Mouse (Mus musculus) stomach, postnatal 0 days (tissue): ENCODE data around the gene Ddi2. TPM values are rescaled to one million over a fixed set of nuclear protein-coding genes. Genes with fewer than 3 reads are reported as not detected.
A peak's percentile ranks its signal among the peaks of the same experiment; 100 is the strongest.

Experiments used
- ATAC-seq: fragments of 200-750 bp; cut with Nextera tagmentation; 2 replicates; pipeline ENCODE4 v1.8.0; 2017; ENCODE audit not compliant: low FRiP score, low TSS enrichment
- DNase-seq: peaks from one replicate; pipeline ENCODE4 v3.0.0-alpha.2; 2016; ENCODE audit warnings: low spot score
- H3K27ac ChIP-seq: fragments of 300-500 bp; sonication (generic); replicated peaks from 2 replicates; pipeline ENCODE4 v1.5.1; 2014; ENCODE audit warnings: mild to moderate bottlenecking, control low read depth
- H3K27me3 ChIP-seq: fragments of 300-500 bp; sonication (generic); 2 replicates; pipeline ENCODE4 v1.6.1; 2014; ENCODE audit warnings: low read length; ENCODE audit not compliant: control insufficient read depth, insufficient read depth
- H3K36me3 ChIP-seq: fragments of 300-500 bp; sonication (generic); 2 replicates; pipeline ENCODE4 v1.6.1; 2014; ENCODE audit warnings: low read length, mixed read lengths; ENCODE audit not compliant: control insufficient read depth, insufficient read depth
- H3K4me1 ChIP-seq: fragments of 300-500 bp; sonication (generic); replicated peaks from 2 replicates; pipeline ENCODE4 v1.6.1; 2014; ENCODE audit warnings: antibody characterized with exemption; ENCODE audit not compliant: control insufficient read depth, insufficient read depth
- H3K4me2 ChIP-seq: fragments of 300-500 bp; sonication (generic); replicated peaks from 2 replicates; pipeline ENCODE4 v1.6.1; 2014; ENCODE audit warnings: low read depth, mild to moderate bottlenecking, control low read depth, moderate library complexity
- H3K4me3 ChIP-seq: fragments of 300-500 bp; sonication (generic); 2 replicates; pipeline ENCODE4 v1.5.1; 2014; ENCODE audit warnings: low read depth, low read length, control low read depth
- H3K9ac ChIP-seq: fragments of 300-500 bp; sonication (generic); 2 replicates; pipeline ENCODE4 v1.6.1; 2014; ENCODE audit warnings: mild to moderate bottlenecking, low read length, control low read depth, mixed read lengths
- H3K9me3 ChIP-seq: fragments of 300-500 bp; sonication (generic); 2 replicates; pipeline ENCODE4 v1.6.1; 2016; ENCODE audit warnings: low read length; ENCODE audit not compliant: control insufficient read depth
- CTCF ChIP-seq: IDR thresholded peaks from 2 replicates; pipeline ENCODE4 v1.5.1; 2016; ENCODE audit warnings: antibody characterized with exemption, low read depth, mild to moderate bottlenecking, moderate library complexity
- EP300 ChIP-seq: optimal IDR thresholded peaks from 2 replicates; pipeline ENCODE3; 2016; ENCODE audit warnings: antibody characterized with exemption
- WGBS: fragments of 180-500 bp; shearing (Covaris S2); extraction: QIAGEN DNeasy Blood & Tissue Kit; methylation state at CpG from one replicate; pipeline ENCODE4 v1.1.7; 2014; 5-methylcytosine and 5-hydroxymethylcytosine counted together
- polyA plus RNA-seq: library from polyadenylated mRNA; unstranded; fragments of >200 nt; fragmentation: Nextera tagmentation; extraction: Ambion mirVana; gene quantifications from 2 replicates; pipeline ENCODE4 v1.2.1, GENCODE M21; 2015

Ddi2 gene
- polyA plus RNA-seq, 1 experiment from 2014 or later = 14.4 TPM

GRCm38 (mm10) chr4:141663122-141663931 lies 59.9 kb downstream of the Ddi2 start:
- H3K4me2 ChIP-seq = peak overlapping the region; percentile 90
- H3K9ac ChIP-seq = peak overlapping the region; percentile 96
- ATAC-seq (peak; percentile 4; the same call in 1 of the 2 replicates), DNase-seq (peak; percentile 55)
- WGBS = 3% methylated on average over 42 of the region's 47 CpGs
- no peak for TF ChIP-seq EP300
- TF ChIP-seq CTCF = no peak
- H3K36me3 ChIP-seq = peaks cover 2% of the 10 kb centered on the region; the same call in 1 of the 2 replicates
- H3K4me3 ChIP-seq = peak overlapping the region; percentile 81
- H3K4me1 ChIP-seq = peaks cover 3% of the 10 kb centered on the region; the same call in 1 of the 2 replicates
- no peaks in the 10 kb centered on the region for H3K27me3 ChIP-seq
- H3K9me3 ChIP-seq = no peaks in the 10 kb centered on the region
- peak overlapping the region; percentile 91 for H3K27ac ChIP-seq

DNA sequence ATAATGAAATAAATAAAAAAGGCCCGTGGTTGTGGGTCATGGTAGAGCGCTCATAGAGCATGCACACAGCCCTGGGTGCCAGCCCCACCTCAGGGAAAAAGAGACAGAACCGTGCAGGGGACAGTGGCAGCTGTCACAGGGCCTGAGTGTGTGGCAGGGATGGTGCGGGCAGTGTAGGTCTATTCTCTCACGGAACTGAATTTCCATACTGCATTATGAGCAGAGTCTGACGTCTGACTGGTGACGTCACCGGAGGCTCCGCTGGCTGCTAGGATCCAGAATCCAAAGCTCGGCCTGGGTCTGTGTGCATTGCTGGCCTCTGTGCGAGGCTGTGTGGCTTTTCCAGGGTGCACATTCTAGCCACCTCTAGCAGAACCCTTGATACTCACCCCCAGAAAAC lies 62.3 kb downstream of the Ddi2 start:
- H3K4me3 ChIP-seq = no peak overlapping the region
- H3K27me3 ChIP-seq = no peaks in the 10 kb centered on the region
- ATAC-seq (no peak), DNase-seq (no peak)
- H3K36me3 ChIP-seq = peaks cover 2% of the 10 kb centered on the region; the same call in 1 of the 2 replicates
- no peaks in the 10 kb centered on the region for H3K9me3 ChIP-seq
- TF ChIP-seq CTCF (no peak), EP300 (no peak)
- H3K27ac ChIP-seq = no peak overlapping the region
- H3K4me2 ChIP-seq = no peak overlapping the region
- H3K4me1 ChIP-seq = peaks cover 3% of the 10 kb centered on the region; the same call in 1 of the 2 replicates
- no peak overlapping the region for H3K9ac ChIP-seq
- WGBS = 93% methylated on average over 11 of the region's 11 CpGs

DNA sequence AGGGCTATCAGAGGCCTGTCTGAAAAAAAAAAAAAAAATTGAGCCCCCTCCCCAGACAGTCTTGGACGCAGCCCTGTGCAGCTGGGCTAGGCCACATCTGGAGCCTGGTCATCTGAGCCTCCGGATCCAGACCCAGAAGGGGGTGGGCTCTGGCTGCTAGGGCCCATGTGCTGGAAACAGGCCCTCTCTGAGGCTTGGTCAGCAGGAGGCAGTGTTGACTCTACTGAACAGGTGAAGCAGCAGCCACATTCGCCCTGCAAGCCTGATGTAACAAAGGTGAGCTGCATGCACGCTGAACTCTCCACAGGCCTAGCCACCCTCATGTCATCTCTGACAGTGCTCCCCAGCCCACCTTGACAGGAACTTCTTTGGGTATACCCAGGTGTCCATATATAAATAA lies 63.5 kb downstream of the Ddi2 start:
- no peak overlapping the region for H3K9ac ChIP-seq
- peaks cover 2% of the 10 kb centered on the region; the same call in 1 of the 2 replicates for H3K36me3 ChIP-seq
- H3K27ac ChIP-seq = no peak overlapping the region
- ATAC-seq (no peak), DNase-seq (peak; percentile 40)
- no peaks in the 10 kb centered on the region for H3K27me3 ChIP-seq
- H3K4me1 ChIP-seq = peaks cover 3% of the 10 kb centered on the region; the same call in 1 of the 2 replicates
- H3K9me3 ChIP-seq = no peaks in the 10 kb centered on the region
- TF ChIP-seq CTCF (peak; percentile 57), EP300 (no peak)
- H3K4me3 ChIP-seq = no peak overlapping the region
- WGBS = 61% methylated on average over 4 of the region's 4 CpGs
- no peak overlapping the region for H3K4me2 ChIP-seq

- Histone ChIP-seq H3K4me1 (no peaks in the 10 kb centered on the region), H3K36me3 (peaks cover 2% of the 10 kb centered on the region; the same call in 1 of the 2 replicates), H3K9me3 (no peaks in the 10 kb centered on the region), H3K4me2 (no peak overlapping the region), H3K4me3 (no peak overlapping the region), H3K27me3 (no peaks in the 10 kb centered on the region), H3K27ac (no peak overlapping the region), H3K9ac (no peak overlapping the region)
- TF ChIP-seq EP300 (no peak), CTCF (no peak)
- ATAC-seq (no peak), DNase-seq (no peak)
- WGBS = 89% methylated on average over 6 of the region's 6 CpGs
Measured at GRCm38 (mm10) chr4:141658846-141659484, 64.3 kb downstream of the Ddi2 start.

GRCm38 (mm10) chr4:141656932-141657331 lies 66.3 kb downstream of the Ddi2 start:
- Histone ChIP-seq H3K27ac (no peak overlapping the region), H3K36me3 (peaks cover 4% of the 10 kb centered on the region; the same call in 1 of the 2 replicates), H3K4me1 (no peaks in the 10 kb centered on the region), H3K9me3 (no peaks in the 10 kb centered on the region), H3K9ac (no peak overlapping the region), H3K4me3 (no peak overlapping the region), H3K4me2 (no peak overlapping the region), H3K27me3 (no peaks in the 10 kb centered on the region)
- DNase-seq = no peak
- WGBS = 77% methylated on average over 8 of the region's 8 CpGs
- no peak for ATAC-seq
- TF ChIP-seq EP300 (no peak), CTCF (no peak)
